Mouse (Mus musculus) olfactory bulb, adult 2 months (tissue): ENCODE results near the gene Calu. TPM values are rescaled to one million over a fixed set of nuclear protein-coding genes. Genes with fewer than 3 reads are reported as not detected.
A peak's percentile ranks its signal among the peaks of the same experiment; 100 is the strongest.
"Not testable (repeated sequence)": the region's sequence is repeated elsewhere in the genome, so short reads cannot be mapped to it uniquely, and the experiment has no call there.

Experiments used
- H3K27ac ChIP-seq: fragments of 200-500 bp; 2 replicates; pipeline ENCODE4 v1.5.1; 2012; ENCODE audit warnings: low read depth, low read length; ENCODE audit not compliant: insufficient read depth
- H3K4me1 ChIP-seq: fragments of 200-500 bp; 2 replicates; pipeline ENCODE4 v1.6.1; 2012; ENCODE audit warnings: low read length; ENCODE audit not compliant: control insufficient read depth, insufficient read depth
- H3K4me3 ChIP-seq: fragments of 200-500 bp; 2 replicates; pipeline ENCODE4 v1.5.1; 2012; ENCODE audit warnings: mild to moderate bottlenecking, low read depth, low read length, moderate library complexity; ENCODE audit not compliant: insufficient read depth
- CTCF ChIP-seq: fragments of 200-500 bp; IDR thresholded peaks from 2 replicates; pipeline ENCODE4 v1.5.1; 2012; ENCODE audit warnings: low read depth, mild to moderate bottlenecking, low read length, moderate library complexity; ENCODE audit not compliant: insufficient read depth
- POLR2A ChIP-seq: fragments of 200-500 bp; IDR thresholded peaks from 2 replicates; pipeline ENCODE4 v1.6.1; 2012; ENCODE audit warnings: mild to moderate bottlenecking, low read depth, low read length, moderate library complexity; ENCODE audit not compliant: insufficient read depth
- WGBS: fragments of 180-500 bp; shearing (Covaris S2); methylation state at CpG from one replicate; pipeline ENCODE4 v1.1.7; 2018; 5-methylcytosine and 5-hydroxymethylcytosine counted together
- polyA plus RNA-seq: library from polyadenylated mRNA; stranded (reverse); fragments of >200 nt; gene quantifications from 2 replicates; pipeline ENCODE4 v1.2.4, GENCODE M21; 2012; ENCODE audit warnings: low replicate concordance; ENCODE audit not compliant: missing spikeins, insufficient read depth, insufficient read length

The Calu gene
- polyA plus RNA-seq, 1 experiment: not detected

DNA sequence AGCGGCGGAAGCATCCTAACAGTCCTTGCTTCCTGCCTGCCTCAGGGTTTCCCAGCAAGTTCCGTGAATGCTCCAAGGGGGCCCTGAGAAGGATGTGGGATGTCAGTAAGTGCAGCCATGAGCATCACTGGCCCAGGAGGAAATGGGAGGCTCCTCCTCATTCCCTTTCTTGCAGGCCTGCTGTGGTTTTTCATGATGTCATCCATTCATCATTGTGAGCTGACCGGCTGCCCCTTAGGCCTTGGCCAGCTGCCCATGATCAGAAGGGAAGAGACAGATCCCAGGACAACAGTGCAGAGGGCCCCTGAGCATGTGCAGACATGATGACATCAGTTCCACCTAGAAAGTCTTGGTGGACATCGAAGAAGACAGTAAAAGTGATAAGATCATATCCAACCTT is 29.0 kb upstream of the Calu start, which contains the start of gene Fam71f1:
Fam71f1 (plus strand) TSS at position 262 of the 400 bp plus-strand sequence.
- 59% methylated on average over 4 of the region's 5 CpGs for WGBS
- Histone ChIP-seq H3K4me3 (no peak within 1 kb of the TSS), H3K27ac (0 out of 2 replicates have a peak within 1 kb of the TSS, but pooled peaks have one; percentile 5), H3K4me1 (peaks cover 5% of the 10 kb centered on the region)
- TF ChIP-seq CTCF (no peak), POLR2A (no peak)

DNA sequence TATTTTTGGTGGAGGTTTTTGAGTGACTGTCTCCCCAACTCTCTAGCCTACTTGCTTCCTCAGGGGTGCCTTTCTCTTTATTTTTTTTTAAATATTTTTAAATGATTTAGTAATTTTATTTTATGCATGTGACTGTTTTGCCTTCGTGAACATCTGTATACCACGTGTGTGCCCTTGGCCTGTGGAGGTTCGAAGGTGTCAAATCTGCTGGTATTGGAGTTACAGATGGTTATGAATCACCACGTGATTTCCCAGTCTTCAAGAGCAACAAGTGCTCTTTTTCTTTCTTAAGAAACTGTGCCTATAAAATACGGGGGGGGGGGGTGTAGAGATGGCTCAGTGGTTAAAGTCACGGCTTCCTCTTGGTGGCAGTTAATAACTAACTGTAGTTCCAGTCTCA is 26.3 kb upstream of the Calu start:
- H3K27ac ChIP-seq: no peak overlapping the region
- TF ChIP-seq POLR2A (no peak), CTCF (no peak)
- WGBS: 89% methylated on average over 6 of the region's 6 CpGs
- peaks cover 3% of the 10 kb centered on the region; the same call in 1 of the 2 replicates for H3K4me1 ChIP-seq
- no peak overlapping the region for H3K4me3 ChIP-seq

DNA sequence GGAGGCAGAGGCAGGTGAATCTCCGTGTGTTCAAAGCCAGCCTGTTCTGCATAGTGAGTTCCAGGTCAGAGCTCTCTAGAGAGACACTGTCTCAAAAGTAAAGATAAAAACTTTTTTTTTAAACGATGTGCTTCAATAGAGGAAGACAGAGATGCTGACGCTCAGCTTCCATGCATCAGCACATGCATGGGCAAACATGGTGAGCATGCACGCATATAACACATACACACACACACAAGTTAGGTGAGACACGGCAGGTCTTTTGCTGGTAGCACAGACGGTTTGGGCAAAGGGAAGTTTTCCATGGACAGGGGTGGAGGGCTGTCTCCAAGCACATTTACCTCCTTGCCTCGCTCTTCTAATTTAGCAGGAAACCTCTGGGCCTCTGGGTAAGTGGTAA is 25.7 kb upstream of the Calu start:
- TF ChIP-seq CTCF (no peak), POLR2A (no peak)
- H3K4me1 ChIP-seq: peaks cover 3% of the 10 kb centered on the region; the same call in 1 of the 2 replicates
- no peak overlapping the region for H3K27ac ChIP-seq
- no peak overlapping the region for H3K4me3 ChIP-seq
- WGBS: 98% methylated on average over 7 of the region's 7 CpGs

DNA sequence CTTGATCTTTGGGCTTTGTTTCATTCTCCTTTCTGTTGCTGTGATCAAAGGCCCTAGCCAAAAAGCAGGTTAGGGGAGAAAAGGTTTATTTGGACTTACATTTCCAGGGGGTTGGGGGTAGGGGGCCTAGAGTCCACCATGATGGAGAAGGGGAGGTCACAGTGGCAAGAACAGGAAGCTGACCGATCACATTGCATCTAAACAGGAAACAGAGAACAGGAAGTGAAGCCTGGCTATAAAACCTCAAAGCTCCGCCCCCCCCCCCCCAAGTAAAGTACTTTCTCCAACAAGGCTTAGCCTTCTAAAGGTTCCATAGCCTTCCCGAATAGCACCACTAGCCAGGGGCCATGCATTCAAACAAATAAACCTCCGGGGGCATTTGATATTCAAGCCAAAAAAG is 25.1 kb upstream of the Calu start:
- peaks cover 3% of the 10 kb centered on the region; the same call in 1 of the 2 replicates for H3K4me1 ChIP-seq
- TF ChIP-seq POLR2A (no peak), CTCF (no peak)
- H3K27ac ChIP-seq: no peak overlapping the region
- WGBS: 88% methylated on average over 4 of the region's 4 CpGs
- H3K4me3 ChIP-seq: no peak overlapping the region

DNA sequence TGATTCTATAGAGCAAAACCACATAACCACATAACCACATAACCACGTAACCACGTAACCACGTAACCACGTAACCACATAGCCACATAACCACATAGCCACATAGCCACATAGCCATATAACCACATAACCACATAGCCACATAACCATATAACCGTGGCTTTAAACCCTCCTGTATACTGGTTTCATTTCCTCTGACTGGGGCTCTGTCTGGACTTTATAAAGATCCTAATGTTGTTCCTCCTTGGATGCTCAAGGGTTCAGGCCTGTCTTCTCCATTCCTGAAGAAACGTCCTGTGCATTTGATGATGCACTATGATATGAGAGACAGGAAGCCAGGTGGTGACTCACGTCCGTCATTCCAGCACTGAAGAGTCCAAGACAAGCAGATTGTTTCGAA is 20.9 kb upstream of the Calu start:
- Histone ChIP-seq H3K4me3 (no peak overlapping the region), H3K27ac (no peak overlapping the region), H3K4me1 (no peaks in the 10 kb centered on the region)
- TF ChIP-seq POLR2A: no peak
- TF ChIP-seq CTCF: no peak
- WGBS: 93% methylated on average over 9 of the region's 9 CpGs

DNA sequence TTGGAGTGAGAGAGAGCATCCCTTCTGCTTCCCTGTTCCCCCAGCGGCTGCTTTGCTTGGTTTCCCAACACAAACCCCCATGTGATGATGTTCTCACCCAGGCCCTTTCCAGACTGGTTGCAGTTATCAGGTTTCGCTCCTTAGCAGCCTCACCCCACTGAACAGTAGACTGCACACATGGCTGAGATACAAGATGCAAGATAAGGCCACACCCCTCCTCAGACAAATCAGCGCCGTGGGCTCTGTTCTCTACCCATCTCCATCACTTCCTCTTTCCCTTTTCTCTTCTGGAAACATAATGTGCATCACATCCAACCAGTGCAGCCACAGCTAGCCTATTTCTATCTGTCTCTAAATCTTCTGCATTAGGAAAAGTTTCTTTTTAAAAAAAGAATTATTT is 18.4 kb upstream of the Calu start:
- 81% methylated on average over 4 of the region's 4 CpGs for WGBS
- no peak for TF ChIP-seq CTCF
- no peak for TF ChIP-seq POLR2A
- H3K4me3 ChIP-seq: no peak overlapping the region
- H3K4me1 ChIP-seq: no peaks in the 10 kb centered on the region
- H3K27ac ChIP-seq: no peak overlapping the region

DNA sequence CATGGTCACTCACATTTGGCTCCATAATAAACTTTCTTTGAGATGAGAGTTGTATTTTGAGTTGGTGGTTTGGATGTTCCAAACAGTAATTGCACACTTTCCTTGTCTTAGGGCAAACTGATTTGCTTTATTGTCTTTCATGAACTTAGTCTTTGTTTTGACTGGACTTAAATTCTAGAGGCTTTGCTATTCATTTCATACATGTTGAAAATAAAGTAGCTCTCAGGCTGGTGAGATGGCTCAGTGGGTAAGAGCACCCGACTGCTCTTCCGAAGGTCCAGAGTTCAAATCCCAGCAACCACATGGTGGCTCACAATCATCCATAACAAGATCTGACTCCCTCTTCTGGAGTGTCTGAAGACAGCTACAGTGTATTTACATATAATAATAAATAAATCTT is 1.4 kb upstream of the Calu start:
- not testable (repeated sequence) for H3K27ac ChIP-seq, H3K4me1 ChIP-seq, H3K4me3 ChIP-seq
- WGBS: 88% methylated on average over 2 of the region's 2 CpGs

DNA sequence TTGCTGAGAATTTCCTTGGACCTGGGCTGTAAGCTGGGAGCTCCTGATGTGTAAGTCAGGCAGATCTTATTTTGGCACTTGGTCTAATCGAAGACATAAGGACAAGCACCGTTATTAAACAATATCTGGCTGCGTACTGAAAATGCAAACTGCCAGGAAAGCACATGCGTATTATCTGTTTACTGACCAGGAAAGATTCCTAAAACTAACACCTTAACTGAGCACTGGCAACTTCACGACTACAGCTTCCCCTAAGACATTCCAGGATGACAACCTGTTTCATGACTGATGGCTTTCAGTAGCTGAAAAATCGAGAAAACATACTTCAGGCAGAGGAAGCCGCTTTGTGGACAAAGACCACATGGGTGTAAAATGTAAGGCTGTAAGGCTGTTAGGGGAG is 680 bp upstream of the Calu start:
- Histone ChIP-seq H3K4me1 (no peaks in the 10 kb centered on the region), H3K27ac (peak overlapping the region; percentile 88), H3K4me3 (peak overlapping the region; percentile 84)
- TF ChIP-seq CTCF (no peak), POLR2A (no peak)
- WGBS: 28% methylated on average over 7 of the region's 7 CpGs

DNA sequence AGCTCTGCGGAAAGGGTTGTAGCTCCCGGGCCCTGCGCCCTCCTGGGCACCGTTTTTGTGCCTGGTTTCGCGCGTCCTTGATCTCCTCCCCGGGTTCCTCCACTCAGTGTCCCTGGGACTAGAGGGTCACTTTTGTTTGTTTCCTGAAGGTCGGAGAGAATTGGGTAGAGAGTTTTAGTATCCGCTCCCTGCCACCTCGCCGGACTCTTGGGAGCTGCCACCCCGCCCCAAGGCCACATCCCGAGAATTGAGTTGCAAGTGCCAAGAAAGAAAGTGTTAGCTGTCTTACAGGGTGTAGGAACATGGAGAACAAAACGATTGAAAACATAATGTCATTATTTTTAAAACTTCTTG is 479 bp downstream of the Calu start:
- TF ChIP-seq CTCF (no peak), POLR2A (no peak)
- WGBS: under 1% methylated on average over 15 of the region's 15 CpGs
- Histone ChIP-seq H3K27ac (0 out of 2 replicates have a peak overlapping the region, but pooled peaks have one; percentile 18), H3K4me3 (peak overlapping the region; percentile 85), H3K4me1 (no peaks in the 10 kb centered on the region)

DNA sequence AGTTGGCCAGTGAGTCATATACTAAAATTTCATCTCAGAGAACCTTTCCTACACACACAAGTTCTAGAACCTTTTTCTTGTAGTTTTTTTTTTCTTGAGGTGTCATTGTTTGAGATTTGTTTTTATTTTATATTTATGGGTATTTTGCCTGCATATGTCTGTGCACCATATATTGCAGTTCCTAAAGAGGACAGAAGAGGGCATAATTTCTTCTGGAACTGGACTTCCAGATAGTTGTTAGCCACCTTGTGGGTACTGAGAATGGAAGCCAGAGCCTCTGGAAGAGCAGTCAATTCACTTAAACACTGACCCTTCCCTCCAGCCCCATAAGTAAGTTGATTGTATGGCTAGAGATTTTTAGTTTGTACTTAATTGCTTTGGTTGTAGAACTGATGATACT is 3.7 kb downstream of the Calu start:
- TF ChIP-seq CTCF (no peak), POLR2A (no peak)
- Histone ChIP-seq H3K27ac (no peak overlapping the region), H3K4me1 (no peaks in the 10 kb centered on the region), H3K4me3 (no peak overlapping the region)

DNA sequence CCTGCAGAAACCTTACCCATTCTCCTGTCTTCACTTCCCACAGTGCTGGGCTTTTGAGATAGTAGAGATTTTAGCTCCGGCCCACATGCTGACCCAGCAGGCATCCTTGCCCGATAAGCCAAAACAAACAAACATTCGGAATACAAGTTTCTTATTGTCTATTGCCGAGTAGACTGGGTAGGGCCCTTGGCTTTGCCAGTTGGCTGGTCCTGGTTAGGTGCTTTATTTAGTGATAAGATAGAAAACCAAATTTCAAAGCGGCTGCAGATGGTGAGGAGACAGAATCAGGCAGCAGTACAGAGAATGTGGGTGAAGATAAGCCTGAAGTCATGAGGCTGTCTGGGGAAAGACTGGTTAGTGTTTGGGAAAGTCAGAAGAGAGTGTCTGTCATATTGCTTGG is 4.9 kb downstream of the Calu start:
- no peak for TF ChIP-seq POLR2A
- no peak for TF ChIP-seq CTCF
- Histone ChIP-seq H3K27ac (no peak overlapping the region), H3K4me3 (no peak overlapping the region), H3K4me1 (peaks cover 2% of the 10 kb centered on the region; the same call in 1 of the 2 replicates)
- 62% methylated on average over 5 of the region's 5 CpGs for WGBS
